Mouse (Mus musculus): Measurements from ENCODE around the gene Cib4.

DNA sequence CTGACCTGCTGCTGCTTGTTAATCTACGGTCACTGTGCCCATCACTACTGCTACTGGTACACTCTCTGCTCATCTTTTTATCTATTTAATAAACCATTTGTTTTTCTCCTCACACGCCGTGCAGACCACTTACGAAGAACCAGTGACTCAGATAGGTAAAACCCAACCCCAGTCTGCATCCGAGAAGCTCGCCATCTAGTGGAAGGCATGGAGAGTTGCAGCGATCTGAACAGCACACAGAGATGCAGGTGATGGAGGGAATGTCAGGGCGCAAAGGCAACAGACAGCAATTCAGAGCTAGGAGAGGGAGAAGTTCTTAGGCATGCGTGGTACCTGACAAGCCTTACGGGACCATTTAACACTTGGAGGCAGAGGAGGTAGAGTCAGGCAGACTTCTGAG lies 69.1 kb downstream of the Cib4 start:
- peak; percentile 87 for TF ChIP-seq CTCF (IDR thresholded peaks at IDR 0.05; ENCODE audit: low read depth)
- TF ChIP-seq EP300 (IDR thresholded peaks at IDR 0.05; ENCODE audit: low read depth), result no peak
